Mouse (Mus musculus) spleen, postnatal 10 days (tissue): ENCODE measurements at regions not wholly inside any gene's neighbourhood (a gene's known extent, or its start where the extent isn't known, plus 50 kb on each side); places are given as distances from the start of the nearest gene placed in this dataset.
"Not testable (repeated sequence)": the region's sequence is repeated elsewhere in the genome, so short reads cannot be mapped to it uniquely, and the experiment has no call there.

Source experiments
- DNase-seq, 2 experiments: peaks; one replicate each; pipeline ENCODE4 v3.0.0; 2021 to 2022; ENCODE audit warnings: low spot score in 2 of 2

DNA sequence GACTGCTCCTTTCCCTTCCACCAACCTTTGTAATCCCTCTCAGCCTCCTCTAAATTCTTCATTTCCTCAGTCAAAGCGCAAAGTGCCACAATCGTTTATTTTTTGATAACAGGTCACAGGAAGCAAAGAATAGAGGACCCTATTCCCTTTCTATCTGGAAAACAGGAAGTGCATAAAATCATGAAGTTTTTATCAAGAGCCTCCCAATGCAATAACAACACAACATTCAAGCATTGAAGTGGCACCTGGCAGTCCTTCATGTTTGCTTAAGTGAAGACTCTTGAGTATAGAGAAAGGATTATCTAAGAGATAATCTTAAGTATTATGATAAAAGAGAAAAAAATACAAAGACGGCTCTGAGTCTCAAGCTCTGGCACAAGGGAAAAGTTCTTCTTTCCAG is 111.9 kb downstream of the Ibtk start:
- DNase-seq = no peak

- no peak for DNase-seq
Observed at GRCm38 (mm10) chr9:85636131-85636447, 113.0 kb downstream of the Ibtk start.

DNA sequence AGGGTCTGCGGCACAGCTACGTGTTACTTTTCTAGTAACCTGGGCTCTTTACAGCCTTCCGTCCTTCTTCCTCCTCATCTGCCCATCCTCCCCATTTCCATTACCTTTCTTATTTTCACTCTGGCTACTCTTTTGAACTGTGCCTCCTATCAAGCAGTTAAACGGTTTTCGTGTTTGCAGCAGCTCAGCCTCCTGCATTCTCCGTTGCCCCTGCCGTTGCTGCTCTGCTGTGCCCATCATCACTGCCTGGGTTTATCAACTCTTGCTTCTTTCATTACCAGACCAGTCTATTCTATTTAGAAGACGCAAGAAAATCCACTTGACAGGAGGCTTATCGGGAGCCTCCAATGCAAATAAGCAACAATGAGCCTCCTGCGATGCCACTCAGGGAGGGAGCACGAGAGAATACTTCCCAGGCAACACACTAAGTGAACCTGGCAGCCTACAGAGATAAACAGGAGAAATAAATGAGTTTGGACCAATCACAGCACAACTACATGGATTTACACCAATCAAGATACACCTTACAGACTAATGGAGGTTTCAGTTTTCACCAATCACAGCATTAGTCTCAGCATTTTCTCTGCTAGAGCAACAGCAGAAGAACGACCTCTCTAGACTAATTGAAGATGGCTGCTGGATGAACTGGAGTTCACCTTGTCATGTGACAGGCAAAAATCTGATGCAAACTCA is 113.5 kb downstream of the Ibtk start:
- DNase-seq = no peak

DNA sequence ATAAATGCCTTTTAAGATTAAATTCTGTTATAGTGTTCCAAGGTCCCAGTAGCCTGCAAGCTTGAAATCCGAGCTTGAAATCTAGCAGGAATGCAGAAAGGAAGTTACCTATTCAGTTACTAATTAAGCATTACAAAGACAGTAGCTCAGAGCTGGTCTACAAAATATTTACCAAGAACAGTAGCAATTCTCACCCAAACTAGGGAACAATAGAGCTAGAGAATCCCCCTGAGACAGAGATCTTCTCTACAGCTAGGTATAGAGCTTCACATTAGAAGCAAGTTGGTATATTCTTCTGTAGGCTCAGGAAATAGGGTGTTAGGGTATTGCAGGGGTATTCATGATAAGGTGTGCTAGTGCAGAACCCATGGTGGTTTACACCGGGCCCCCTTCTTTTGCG is 114.3 kb downstream of the Ibtk start:
- DNase-seq = not testable (repeated sequence)

GRCm38 (mm10) chr9:85617972-85618371 is 131.2 kb downstream of the Ibtk start:
- DNase-seq = no peak

DNA sequence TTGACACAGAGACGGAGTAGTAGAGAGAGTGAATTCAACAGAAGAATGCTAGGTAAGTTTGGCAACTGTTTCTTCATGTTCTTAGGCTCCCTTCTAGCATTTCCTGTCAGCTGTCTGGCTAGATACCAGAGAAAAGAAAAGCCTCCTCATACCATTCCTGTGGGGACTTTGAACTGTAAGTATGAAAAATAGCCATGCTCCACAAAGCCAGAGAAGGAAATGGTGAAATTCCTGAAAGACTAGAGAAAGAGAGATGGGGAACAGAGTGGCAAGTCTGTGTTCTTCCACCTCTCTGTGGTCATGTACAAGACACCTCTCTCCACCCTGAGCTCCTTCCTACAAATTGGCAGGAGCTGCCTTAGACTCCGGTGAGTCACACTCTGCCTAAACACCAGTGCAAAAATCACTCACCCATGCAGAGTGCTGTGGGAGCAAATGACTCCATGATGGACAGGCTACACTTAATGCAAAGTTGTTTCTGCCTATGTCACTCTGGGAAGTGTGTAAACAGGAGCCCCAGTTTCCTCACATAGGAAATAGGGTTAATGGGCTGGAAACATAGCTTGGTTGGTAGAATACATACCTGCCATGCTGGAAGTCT is 131.9 kb downstream of the Ibtk start:
- DNase-seq = no peak

- DNase-seq = no peak
Observed at GRCm38 (mm10) chr9:85616266-85616869, 132.8 kb downstream of the Ibtk start.

DNA sequence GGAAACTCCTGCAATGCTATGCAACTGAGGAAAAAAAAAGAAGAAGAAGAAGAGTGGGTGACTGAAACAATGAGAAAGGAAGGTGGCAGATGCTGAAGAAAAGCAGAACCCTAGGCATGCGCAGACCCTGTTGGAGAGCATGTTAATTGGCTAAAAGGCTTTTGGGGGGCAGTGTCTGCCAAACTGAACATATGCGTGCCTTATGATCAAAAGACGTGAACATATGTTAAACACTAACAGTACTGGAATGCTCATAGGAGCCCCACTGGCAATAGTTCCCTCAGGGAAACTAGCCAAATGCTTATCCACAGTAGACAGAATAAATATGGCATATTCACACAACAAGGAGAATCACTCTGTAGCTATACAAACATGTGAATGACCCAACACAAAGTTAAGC is 140.0 kb downstream of the Ibtk start:
- no peak for DNase-seq

- peak; percentile 5 to 52 for DNase-seq
Observed at GRCm38 (mm10) chr9:85596959-85597358, 152.2 kb downstream of the Ibtk start.

GRCm38 (mm10) chr9:85593867-85594266 is 155.3 kb downstream of the Ibtk start:
- DNase-seq = no peak

- no peak for DNase-seq
Observed at GRCm38 (mm10) chr9:85592639-85593038, 156.5 kb downstream of the Ibtk start.

- no peak for DNase-seq
Observed at GRCm38 (mm10) chr9:85589210-85589609, 159.9 kb downstream of the Ibtk start.

DNA sequence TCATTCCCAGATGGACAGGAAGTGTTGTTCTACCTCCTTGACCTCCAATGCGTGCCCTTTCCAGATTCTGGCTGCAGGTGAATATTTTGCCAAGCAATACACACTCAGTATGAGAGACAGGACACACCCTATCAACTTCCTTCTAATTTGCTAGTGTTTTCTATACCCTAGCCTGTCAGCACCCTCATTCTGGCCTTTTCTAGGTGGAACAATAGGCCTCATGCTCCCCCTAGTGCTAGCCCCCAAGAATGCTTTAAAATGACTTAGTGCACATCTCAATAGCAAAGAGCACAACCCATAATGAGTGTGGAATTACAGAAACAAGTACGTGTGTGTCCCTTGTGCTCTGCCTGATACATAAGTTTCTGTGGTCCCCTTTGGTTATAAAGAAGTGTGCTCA is 161.1 kb downstream of the Ibtk start:
- peak; percentile 6 to 27 for DNase-seq

GRCm38 (mm10) chr9:85581028-85581595 is 168.0 kb downstream of the Ibtk start:
- no peak for DNase-seq

DNA sequence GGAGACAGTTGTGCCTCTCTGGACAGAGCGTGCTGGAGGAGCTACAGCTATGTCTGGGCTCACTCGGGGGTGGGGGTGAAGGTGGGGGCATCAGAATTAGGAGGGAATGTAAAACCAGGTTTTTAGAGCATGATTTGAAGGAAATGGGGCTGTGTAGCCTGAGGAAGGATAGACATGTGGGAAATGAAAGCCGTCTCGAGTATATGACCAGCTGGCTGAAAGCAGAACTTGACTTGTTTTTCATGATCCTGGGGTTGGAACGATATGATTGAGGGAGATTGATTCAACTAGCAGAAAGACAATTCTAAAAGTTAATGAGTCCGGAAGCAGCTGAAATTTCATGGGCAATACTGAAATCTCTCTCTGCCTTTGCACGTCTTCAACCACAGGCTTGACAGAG is 171.3 kb downstream of the Ibtk start:
- DNase-seq = no peak

DNA sequence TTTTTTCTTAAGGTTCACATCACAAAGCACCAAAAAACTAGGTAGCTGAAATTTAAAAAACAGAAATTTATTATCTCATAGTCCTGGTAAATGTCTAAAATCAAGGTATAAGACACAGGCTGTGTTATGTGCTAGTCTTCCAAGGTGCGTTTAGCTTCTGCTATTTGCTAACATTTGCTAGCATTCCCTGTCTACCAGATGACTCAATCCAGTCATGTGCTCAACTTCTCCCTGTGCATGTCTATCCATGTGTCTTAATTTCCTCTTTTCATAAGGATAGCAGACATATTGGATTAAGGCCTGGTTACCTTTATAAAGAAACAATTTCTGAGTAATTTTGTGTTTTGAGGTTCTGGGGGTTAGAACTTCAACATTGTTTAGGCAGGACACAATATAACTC is 171.8 kb downstream of the Ibtk start:
- no peak for DNase-seq

GRCm38 (mm10) chr9:85568877-85569276 is 180.3 kb downstream of the Ibtk start:
- peak in 1 of 2 experiments; percentile 16 for DNase-seq

DNA sequence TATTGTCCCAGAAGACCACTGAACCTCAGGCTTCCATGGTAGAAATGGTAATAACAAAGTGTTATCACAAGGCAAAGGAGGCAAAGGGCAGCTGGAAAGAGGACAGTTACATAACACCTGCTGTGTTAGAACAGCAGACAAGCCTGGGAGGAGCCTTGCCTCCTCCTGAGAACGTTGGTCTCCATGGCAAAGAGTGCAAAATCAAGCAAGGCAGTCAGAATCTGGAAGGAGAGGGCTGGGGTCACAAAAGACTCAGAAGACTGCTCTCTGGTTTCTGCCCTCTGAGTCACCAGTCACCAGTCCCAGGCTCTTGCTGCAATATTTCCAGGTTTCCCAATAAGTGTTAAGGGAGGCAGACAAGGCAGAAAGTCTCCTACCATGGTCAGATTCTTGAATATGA is 197.3 kb downstream of the Ibtk start:
- DNase-seq = no peak

- DNase-seq = no peak
Observed at GRCm38 (mm10) chr9:85550455-85550854, 198.7 kb downstream of the Ibtk start.

DNA sequence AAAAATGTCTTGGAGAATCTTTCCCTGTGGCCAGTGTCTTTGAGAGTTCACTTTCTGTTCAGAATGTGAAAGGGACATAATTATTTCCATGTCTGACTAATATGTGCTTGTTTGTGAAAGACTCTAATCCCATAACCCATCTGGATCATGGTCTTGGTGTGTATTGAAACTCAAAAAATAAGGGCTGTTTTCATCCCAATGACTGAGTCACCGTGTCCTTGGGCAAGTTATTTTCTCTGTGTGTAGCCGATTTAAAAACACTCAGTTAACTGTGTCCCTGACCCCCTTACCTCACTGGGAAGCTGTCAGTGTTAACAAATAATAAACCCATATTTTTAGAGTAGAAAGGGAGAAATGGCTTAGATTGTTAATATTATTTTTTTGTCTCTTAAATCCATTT is 202.9 kb downstream of the Ibtk start:
- no peak for DNase-seq

DNA sequence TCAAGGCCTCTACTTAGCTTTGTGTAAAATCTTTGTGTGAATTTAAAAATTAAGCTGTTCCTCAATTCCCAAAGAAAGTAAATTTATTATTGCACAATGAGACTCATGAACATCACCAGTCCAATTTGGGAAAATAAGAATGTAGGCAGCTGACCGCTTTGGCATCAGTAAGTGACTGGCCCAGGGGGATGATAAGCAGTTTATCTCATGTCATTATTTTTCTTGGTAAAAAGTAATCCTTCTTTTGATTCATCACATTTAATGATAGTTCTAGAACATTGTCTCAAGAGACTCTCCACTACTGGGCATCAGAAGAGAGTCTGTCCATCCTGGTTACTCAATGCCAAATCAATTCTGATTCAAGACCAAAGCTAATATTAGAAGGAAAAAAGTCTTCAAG is 203.6 kb downstream of the Ibtk start:
- no peak for DNase-seq

GRCm38 (mm10) chr9:85538557-85538956 is 210.6 kb downstream of the Ibtk start:
- no peak for DNase-seq

GRCm38 (mm10) chr9:85528421-85528820 is 201.3 kb upstream of the Tent5a start:
- no peak for DNase-seq
